Mouse (Mus musculus) urinary bladder, postnatal 14 days (tissue): ENCODE measurements around the gene Ccs.
"Not testable (repeated sequence)": the region's sequence is repeated elsewhere in the genome, so short reads cannot be mapped to it uniquely, and the experiment has no call there.

Experiments used
- DNase-seq: peaks from one replicate; pipeline ENCODE4 v3.0.0; 2021; ENCODE audit warnings: low spot score

Gene Ccs

DNA sequence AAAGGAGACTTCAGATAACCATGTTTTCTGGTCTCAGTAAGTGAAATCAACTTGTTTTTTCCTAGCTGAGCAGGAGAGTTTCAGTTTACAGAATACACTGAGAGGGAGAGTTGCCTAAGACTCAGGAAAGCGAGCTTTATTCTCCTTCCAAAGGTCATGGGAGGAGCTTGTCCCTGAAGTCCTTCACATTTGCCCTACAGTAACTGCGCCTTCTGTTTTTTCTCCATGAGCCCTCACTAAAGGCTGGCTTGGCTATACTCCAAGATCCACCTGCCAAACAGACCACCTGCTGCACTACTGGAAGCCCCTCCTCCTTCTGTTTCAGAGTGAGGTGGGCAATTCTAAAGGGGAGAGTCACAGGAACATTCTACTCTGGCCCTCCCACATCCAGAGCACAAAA, 3.0 kb downstream of the Ccs start:
- DNase-seq, result no peak

DNA sequence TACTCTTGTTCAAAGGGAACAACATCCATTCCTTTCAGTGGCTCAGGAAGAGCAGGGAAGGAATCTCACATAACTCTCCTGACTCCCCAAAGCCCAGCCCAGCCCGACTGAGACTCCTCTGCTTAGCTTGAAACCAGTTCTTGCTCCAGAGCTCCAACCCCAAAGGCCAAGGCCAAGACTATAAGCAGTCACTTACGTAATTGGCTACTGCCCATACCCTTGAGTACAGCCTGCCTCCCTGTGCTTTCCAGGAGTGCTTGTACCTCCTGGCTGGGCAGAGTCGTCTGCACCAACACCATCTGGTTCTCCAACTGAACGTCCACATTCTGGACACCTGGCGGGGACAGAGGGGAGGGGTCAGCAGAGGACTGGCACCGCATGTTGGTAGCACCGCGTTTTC, 5.2 kb downstream of the Ccs start:
- DNase-seq, result no peak

DNA sequence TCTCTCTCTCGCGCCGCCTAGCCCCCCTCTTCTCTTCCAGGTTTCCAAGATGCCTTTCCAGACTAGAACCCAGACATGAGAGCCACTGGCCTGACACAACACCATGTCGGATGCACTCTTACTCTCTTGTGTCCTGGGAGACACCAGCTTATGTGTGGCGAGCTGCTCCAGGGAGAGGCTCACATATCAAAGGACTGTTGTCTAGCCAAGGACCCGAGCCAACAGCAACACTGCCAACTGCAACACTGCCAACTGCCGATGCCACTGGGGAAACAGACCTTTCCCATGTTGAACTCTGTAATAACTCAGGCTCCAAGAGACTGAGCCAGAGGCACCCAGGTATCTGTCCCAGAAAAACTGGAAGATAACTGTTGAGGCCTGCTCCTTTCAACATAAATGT, 10.0 kb downstream of the Ccs start:
- peak; percentile 40 for DNase-seq

DNA sequence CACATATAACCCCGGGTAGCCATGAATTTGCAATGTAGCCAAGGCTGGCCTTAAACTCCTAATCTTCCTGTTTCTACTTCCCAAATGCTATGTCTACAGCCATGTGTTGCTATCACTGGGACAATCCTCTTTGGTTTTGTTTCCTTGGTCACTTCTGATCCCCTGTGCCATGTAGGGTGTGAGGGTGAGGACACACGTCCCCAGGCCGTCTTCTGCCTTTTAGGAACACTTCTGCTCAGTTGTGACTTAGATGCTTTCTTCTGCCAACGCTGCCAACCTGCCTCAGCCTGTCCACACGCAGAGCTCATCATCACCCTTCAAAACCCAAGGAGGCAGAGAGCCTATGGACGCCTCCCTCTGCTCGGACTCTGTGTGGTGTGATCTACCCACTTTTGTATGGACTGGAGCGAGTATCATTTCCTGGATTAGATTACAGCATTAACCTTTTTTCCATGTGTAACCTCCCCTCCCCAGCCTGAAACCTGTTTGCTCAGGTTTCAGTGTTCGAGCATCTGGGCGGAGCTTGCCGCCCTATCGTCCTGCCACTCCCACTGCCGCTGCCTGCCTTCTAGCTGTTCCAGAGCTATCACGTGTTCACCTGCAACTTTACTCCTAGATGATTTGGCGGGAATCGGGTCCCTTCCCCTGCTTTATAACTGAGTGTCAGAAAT, 10.6 kb downstream of the Ccs start:
- DNase-seq, result peak; percentile 53

DNA sequence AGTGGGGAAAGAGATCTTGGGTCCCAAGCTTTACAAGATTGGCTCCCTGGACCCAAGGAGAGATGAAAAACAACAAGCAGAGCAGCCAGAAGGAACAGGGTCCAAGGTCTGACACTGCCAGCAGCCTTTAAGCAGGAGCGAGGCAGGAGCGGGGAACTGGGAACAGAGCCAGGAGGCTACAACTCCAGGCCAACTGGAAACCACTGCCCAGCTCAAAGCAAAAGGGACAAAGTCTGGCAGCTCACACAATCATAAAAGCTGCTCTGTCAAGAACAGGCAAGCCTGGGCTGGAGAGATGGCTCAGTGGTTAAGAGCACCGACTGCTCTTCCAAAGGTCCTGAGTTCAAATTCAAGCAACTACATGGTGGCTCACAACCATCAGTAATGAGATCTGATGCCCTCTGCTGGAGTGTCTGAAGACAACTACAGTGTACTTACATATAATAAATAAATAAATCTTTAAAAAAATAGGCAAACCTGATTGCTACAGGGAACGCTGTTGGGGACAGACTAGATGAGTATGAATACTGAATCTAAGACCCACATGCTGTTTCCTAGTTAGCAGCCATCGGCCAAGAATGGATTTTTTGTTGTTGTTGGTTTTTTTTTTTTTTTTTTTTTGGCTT, 18.3 kb downstream of the Ccs start:
- DNase-seq, result peak; percentile 80

DNA sequence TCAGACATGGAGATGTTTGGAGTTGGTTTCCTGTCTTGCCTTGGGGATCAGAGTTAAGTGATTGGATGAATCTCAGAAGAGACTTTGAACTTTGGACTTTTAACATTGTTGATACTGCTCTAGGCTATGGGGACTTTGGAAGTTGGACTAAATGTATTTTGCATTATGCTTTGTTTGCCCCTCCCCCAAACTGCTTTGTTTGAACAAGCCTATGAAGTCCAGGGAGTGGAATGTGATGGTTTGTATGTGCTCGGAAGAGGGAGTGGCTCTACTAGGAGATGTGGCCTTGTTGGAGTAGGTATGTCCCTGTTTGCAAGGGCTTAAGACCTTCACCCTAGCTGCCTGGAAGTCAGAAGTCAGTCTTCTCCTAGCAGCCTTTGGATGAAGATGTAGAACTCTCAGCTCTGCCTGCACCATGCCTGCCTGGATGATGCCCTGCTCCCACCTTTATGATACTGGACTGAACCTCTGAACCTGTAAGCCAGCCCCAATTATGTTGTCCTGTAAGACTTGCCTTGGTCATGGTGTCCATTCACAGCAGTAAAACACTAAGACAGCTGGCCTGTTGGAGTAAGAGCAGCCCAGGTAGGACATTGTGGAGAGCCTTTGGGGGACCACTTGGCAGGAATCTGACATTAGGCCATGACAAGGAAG, 21.8 kb downstream of the Ccs start:
- DNase-seq, result no peak

DNA sequence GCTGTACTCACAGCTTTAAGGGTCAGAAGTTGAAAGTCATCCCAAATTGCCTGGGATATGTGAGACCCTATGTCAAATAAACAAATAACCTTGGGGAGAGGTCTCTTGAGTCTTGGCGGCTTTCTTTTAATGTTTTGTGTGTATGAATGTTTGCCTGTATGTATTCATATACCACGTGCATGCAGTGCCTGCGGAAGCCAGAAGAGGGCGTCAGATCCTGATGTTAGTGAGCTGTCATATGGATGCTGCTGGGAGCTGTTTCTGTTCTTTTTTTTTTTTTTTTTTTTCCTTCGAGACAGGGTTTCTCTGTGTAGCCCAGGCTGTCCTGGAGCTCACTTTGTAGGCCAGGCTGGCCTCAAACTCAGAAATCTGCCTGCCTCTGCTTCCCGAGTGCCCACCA, 26.1 kb downstream of the Ccs start:
- no peak for DNase-seq

DNA sequence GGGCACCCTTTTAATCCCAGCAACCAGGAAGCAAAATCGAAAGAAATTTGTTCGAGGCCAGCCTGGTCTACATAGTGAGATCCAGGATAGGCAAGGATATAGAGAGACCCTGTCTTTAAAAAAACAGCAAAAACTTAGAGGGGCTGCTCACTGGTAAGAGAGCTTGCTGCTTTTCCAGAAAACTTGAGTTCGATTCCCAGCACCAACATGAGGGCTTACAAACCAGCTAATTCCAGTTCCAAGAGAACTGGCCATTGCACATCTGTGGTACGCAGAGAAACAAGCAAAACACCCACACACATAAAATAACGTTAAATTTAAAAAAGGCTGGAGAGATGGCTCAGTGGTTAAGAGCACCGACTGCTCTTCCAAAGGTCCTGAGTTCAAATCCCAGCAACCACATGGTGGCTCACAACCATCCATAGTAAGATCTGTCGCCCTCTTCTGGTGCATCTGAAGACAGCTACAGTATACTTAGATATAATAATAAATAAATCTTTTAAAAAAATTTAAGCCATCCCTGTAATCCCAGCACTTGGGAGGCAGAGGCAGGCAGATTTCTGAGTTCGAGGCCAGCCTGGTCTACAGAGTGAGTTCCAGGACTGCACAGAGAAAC, 26.7 kb downstream of the Ccs start:
- DNase-seq, result not testable (repeated sequence)

DNA sequence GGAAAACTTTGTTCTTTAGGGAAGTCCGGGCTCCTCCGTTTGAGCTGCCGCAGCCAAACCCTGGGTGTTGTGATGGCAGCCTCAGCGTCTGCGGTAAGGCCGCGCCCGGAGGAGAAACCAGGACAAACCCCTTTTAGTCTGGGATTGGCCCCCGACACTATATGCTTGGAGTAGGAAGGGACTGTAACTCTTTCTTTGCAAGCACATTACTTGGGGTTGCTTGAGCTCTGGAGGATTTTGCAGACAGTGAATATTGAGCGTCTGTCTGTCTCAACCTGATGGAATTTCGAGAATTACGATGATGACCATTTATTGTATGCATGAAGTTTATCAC, 27.3 kb downstream of the Ccs start:
- no peak for DNase-seq

DNA sequence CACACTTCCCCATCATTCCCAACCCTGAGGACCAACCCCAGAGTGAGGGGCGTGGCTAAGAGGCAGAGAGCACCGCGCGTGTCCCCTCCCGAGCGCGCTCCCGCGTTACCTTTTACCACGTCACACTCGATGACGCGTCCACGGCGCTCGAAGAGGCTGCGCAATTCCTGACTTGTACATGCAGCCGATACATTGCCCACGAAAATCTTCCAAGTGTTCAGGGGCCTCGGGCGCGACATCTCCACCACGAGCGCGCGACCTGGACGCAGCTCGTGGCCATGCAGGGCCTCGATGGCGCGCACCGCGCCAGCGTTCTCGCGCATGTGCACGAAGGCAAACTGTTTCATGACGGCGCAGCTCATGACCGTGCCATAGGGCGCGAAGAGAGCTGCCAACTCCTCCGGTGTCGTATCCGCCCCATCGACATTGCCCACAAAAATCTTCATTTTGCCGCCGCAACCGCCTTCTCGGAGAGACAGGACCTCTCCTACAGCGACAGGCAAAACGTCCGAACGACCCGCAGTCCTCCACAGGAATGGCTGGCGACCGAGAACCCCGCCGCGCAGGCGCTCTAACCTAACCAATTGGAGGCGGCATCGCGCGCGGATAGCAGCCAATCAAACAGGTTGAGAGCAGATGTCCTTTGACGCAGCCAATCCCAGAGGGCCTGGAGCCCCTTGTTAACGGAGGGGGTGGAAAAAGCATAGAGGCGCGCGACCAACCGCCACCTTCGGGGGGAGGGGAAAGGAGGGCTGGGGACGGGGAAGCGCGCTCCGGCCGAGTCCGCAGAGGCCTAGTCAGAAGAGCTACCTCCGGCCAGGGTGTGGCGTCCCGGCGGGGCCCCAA, 27.8 kb downstream of the Ccs start, which contains the start of the genes Gm21992 and Rbm14:
Gene Gm21992 (minus strand): TSS at position 550 of the 846 bp plus-strand sequence.
Gene Rbm14 (minus strand): TSS at position 572 of the 846 bp plus-strand sequence.
- peak; percentile 98 for DNase-seq

DNA sequence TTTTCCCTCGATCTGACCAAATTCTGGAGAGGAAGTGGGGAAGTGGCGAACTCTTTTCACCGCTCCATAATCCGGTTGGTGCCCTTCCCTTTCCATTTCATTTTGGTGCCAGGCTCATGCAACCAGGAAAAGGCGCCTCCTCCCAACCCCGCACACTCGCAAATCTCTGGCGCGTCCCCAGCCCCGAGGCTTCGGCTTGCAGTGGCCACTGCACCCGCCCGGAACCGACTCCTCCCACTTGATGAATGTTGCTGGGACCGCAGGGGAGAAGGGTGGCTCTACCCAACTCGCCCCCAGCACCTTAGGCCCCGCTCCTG, 28.4 kb downstream of the Ccs start:
- no peak for DNase-seq

DNA sequence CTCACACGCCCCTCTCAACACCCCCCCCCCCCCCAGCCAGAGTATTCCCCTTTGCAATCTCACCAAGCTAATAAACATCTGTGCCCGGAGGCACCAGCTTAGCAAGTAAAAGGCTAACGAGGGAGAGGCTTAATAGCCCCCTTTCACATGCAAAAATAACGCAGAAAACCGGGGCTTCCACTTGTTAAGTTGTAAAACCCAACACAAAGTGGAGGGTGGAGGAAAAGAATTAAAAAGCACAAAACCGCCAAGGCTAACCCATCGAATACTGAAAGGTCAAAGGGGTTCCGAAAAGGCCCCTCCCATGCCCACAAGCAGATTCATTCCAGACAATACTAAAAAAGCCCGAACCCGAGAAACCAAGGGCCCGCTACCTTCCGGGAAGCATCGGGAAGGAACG, 28.8 kb downstream of the Ccs start:
- DNase-seq, result no peak

DNA sequence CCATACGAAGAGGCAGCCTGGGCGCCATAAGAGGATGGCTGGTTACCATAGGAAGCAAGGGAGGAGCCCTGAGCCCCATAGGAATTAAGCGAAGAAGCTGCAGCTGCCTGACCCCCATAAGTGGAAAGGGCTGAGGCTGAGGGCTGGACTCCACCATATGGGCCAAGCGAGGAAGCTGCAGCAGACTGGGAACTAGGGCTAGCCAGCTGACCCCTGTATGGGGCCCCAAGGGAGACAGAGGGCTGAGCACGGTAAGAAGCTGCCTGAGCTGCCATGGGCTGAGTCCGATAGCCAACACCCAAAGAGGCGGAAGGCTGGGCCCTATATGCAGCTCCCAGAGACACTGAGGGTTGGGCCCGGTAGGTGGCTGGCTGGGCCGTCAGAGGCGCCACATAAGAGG, 35.8 kb downstream of the Ccs start:
- DNase-seq, result no peak

DNA sequence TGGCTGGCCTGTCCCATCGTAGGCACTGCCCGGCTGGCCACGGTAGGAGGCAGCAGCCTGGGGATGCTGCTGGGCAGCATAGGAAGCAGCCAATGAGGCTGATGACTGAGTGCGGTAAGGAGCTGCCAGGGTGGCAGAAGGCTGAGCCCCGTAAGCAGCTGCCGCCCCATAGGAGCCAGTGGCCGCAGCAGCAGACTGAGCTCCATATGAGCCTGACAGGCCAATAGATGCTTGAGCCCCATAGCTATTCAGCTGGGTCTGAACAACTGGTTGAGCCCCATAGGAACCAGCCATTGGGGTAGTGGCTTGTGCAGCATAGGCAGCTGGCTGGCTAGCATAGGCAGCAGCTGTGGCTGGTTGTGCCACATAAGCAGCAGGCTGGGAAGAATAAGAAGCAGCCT, 36.4 kb downstream of the Ccs start:
- DNase-seq, result no peak

DNA sequence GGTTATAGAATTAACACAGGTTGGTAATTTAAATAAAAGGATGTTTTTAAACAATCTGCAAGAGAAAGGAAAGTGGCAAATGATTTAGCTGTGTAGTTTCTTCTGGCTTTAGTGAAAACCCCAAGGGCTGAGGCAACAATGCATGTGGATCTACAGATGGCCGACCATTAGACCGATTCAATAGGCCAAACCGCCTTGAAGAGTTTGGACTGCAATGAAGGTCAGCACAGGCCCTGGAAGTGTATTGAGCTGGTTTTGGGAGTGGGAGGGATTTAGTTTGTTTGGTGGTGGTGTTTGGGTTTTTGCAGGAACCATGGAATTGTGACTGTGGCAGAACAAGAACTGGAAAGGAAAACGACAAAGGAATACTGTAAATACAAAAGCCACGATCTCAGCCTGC, 40.0 kb downstream of the Ccs start:
- no peak for DNase-seq

DNA sequence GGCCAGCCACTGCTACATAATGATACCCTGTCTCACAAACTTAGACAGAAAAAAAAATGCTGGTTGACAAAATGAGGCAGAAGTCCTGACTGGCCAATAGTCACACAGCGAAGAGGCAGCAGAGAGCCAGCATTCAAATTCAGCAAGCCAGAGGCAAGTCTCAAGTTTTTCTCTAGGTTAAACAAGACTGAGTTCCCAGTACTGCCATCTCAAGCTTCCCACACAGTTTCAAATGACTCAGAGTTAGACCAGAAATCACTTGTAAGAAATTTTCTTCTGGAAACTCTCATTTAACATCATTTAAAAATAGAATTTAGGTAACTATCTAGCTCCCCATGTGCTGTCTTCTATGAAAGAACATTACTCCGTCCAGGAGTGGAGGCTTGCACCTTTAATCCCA, 41.3 kb downstream of the Ccs start:
- no peak for DNase-seq

DNA sequence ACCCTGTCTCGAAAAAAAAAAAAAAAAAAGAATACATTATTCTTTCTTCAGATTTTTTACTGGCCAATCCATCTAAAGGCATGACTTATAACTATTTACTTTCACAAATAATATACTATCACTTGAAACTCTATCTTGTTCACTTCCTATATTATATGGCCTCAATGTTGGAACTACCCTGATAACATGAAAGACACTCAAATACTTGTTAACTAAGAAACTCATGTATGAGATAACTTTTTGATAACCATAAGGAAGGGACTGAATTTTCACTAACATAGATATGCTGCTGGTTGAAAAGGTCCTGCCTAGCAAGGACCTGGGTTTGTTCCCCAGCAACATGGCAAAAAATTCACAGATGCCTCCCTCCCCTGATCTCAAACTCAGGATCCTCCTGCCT, 43.2 kb downstream of the Ccs start:
- no peak for DNase-seq

DNA sequence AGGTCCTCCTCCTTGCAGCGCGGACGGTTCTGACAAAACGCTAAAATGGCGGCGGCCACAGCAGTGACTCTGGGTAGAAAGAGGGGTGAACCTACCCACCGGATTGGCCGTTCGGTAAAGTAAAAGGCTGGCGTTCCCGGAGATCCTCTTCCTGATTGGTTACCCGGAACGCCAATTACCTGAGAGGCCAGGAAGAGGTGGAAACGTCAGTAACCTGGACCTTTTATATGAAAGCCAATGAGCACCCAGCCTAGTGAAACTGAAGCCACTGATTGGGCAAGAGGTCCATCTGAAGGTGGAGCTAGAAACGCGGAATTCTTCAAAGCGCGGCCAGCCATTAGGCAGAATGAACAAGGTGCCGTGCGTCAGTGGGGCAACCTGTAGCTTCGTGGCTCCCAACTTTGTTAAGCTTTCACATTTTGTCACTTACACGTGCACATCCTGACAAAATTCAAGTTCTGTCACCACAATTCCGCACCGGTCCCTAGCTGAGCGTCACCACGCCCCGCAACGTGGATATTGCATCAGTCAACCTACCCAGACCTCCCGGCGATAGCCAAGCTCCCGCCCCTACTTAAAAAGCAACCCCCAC, 45.2 kb downstream of the Ccs start, which contains the start of gene Rbm4:
Gene Rbm4 (minus strand): TSS at position 71 of the 592 bp plus-strand sequence.
- DNase-seq, result peak; percentile 99

DNA sequence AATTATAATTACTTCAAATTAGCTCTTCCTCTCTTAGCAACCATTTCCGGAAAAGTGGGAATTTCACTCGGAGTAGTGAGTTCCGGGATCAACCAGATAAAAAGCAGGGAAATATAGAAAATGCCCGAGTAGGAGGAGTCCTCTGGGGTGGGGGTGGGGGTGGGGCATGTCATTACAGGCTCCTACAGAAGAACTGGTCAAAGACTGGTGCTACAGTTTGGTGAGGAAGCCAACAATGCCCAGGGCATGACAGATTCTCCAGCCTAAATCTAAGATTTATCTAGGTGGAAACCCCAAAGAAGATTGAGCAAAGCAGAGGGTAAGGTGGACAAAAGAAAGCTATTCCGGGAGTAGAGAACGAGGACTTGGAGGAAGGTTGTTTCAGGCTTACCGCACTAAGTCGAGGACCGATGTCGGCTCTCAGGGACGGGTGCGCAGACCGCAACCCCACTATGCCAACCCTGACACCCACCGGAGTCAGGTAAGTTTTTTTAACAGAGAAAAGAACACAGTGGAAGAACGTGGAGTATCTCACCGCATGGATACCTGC, 45.8 kb downstream of the Ccs start:
- peak; percentile 15 for DNase-seq

DNA sequence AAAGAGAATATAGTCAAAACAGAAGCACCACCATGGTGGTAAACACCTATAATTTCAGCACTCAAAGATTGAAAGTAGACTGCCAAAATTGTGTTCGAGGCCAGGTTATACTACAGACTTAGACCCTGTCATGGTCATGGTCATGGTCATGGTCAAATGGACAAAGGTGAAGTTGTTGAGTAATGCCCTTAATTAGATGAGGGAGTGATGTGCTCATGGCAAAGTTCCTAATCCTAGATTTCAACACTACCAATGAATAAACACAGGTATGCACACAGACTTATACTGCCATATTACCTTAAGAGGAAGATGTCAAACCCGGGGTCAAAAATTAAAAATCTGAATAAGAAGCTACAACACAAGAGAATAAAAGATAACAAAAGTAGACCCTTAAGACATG, 52.8 kb downstream of the Ccs start:
- no peak for DNase-seq

DNA sequence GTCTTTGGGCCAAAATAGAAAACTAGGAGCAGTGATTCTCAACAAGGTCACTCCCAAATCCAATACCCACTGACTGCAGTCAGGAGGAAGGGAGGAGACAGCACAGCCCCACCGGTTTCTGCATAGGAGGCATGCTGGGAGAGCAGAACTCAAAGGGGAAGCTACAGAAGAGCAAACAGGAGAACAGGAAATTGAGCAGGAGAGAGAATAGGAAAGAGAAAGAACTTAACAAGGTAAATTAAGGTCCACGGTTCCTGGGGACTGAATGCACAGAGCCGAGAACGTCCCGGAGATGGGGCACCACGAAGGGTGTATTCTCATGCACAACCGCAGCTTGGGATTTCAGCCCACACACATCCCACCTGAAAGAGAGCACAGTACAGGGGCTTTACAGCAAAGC, 53.9 kb downstream of the Ccs start:
- no peak for DNase-seq

DNA sequence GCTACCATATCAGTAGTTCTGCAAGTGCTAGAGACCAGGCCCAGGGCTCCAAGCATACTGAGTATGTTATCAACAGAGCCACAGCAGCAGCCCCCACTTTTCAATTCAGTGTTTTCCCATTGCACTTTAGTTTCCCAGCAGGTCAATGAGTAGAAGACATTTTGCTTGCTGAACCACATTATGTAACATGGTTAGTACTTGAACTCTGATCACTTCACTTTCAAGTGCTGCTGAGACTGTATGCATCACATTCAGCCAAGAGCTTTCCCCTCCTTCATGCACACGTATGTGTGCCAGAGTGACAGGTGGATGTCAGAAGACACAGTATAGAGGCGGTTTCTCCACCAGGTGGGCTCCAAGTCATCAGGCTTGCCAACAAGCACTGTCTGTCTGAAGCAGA, 56.2 kb downstream of the Ccs start:
- DNase-seq, result no peak
